In genomic region chr4:87221586-87221985, GRCm38 (mm10) we compare ENCODE assay signal across 9 mouse cellular contexts. TPM values are rescaled to one million over a fixed set of nuclear protein-coding genes. Genes with fewer than 3 reads are reported as not detected.
DNase-seq lines count a peak whose midpoint lies in the region; ATAC-seq and TF ChIP-seq lines count a peak whose summit lies in the region.
"Had no signal": no experiment of that assay in that cellular context is flagged by ENCODE, and none has a peak within 500 bp of the region (broad histone marks: within the 10 kb centered on the region; RNA-seq: fewer than 3 reads in every experiment).

No protein-coding gene starts in this region.

- no peak overlapping the region for H3K4me3 ChIP-seq in lung, postnatal 0 days (ENCODE audit: low read depth, low read length)
- H3K4me3 ChIP-seq in lung, adult 2 months (replicated peaks; ENCODE audit: extremely low read depth, low read depth, low read length), result no peak overlapping the region
- H3K4me3 ChIP-seq in limb, embryonic 14.5 days (replicated peaks; ENCODE audit: low read length), result no peak overlapping the region
- H3K4me3 ChIP-seq: heart, adult 2 months had no signal

- H3K4me1 ChIP-seq in lung, postnatal 0 days (ENCODE audit: insufficient read depth, low read depth, low read length), result no peaks in the 10 kb centered on the region
- no peaks in the 10 kb centered on the region for H3K4me1 ChIP-seq in lung, adult 2 months (ENCODE audit: control insufficient read depth, insufficient read depth, low read length)
- H3K4me1 ChIP-seq in limb, embryonic 14.5 days (ENCODE audit: control insufficient read depth, insufficient read depth, low read length), result no peaks in the 10 kb centered on the region

- WGBS in lung, postnatal 0 days, result 39% methylated on average over 2 of the region's 2 CpGs
- WGBS in lung, adult 2 months, result 47% methylated on average over 2 of the region's 2 CpGs
- WGBS in limb, embryonic 14.5 days, result 55% methylated on average over 2 of the region's 2 CpGs

- TF ChIP-seq POLR2A in lung, adult 2 months (IDR thresholded peaks at IDR 0.05; ENCODE audit: borderline replicate concordance, extremely low read depth, low read depth, low read length), result no peak
- no peak for TF ChIP-seq POLR2A in brain, embryonic 14.5 days (IDR thresholded peaks at IDR 0.05; ENCODE audit: borderline replicate concordance, extremely low read depth, insufficient read depth, insufficient read length, poor library complexity, severe bottlenecking)
- no peak for TF ChIP-seq POLR2A in limb, embryonic 14.5 days (IDR thresholded peaks at IDR 0.05; ENCODE audit: borderline replicate concordance, extremely low read depth, insufficient read depth, insufficient read length)

- intact Hi-C loops in gastrocnemius, postnatal 14 days (cut with DNase I; ENCODE audit: low total_unique reads), result no loop called here

- H3K9ac ChIP-seq in lung, postnatal 0 days (replicated peaks; ENCODE audit: low read depth), result no peak overlapping the region
- H3K9ac ChIP-seq in limb, embryonic 14.5 days (ENCODE audit: low read depth, low read length, severe bottlenecking), result no peak overlapping the region

- no peaks in the 10 kb centered on the region for H3K9me3 ChIP-seq in lung, postnatal 0 days (ENCODE audit: low read length)
- H3K9me3 ChIP-seq in limb, embryonic 14.5 days (ENCODE audit: control insufficient read depth, low read length), result no peaks in the 10 kb centered on the region

- no peak for TF ChIP-seq EP300 in lung, postnatal 0 days (IDR thresholded peaks at IDR 0.05)

- H3K27ac ChIP-seq in lung, postnatal 0 days (ENCODE audit: low read length), result no peak overlapping the region
- no peak overlapping the region for H3K27ac ChIP-seq in limb, embryonic 14.5 days (replicated peaks; ENCODE audit: low read depth, low read length)
- H3K27ac ChIP-seq: heart, adult 2 months had no signal

- 0 out of 2 replicates have a peak, but pooled peaks have one; percentile 34 for ATAC-seq in frontal cortex, adult (ENCODE audit: low TSS enrichment)
- ATAC-seq in lung, postnatal 0 days, result no peak
- ATAC-seq in limb, embryonic 14.5 days (ENCODE audit: low FRiP score, low read depth), result no peak

- H3K27me3 ChIP-seq in lung, postnatal 0 days (replicated peaks; ENCODE audit: insufficient read depth, low read length), result no peaks in the 10 kb centered on the region
- no peaks in the 10 kb centered on the region for H3K27me3 ChIP-seq in limb, embryonic 14.5 days (ENCODE audit: control insufficient read depth, insufficient read depth, low read length)

- no peaks in the 10 kb centered on the region for H3K36me3 ChIP-seq in lung, postnatal 0 days (ENCODE audit: insufficient read depth, low read length)
- no peaks in the 10 kb centered on the region for H3K36me3 ChIP-seq in limb, embryonic 14.5 days (ENCODE audit: control insufficient read depth, insufficient read depth, low read length)

- no peak for DNase-seq in frontal cortex, postnatal 10 days (ENCODE audit: low spot score in 2 of 2)
- DNase-seq in lung, postnatal 0 days (ENCODE audit: low spot score), result peak; percentile 48
- no peak for DNase-seq in lung, adult 2 months
- peak; percentile 49 for DNase-seq in brain, embryonic 14.5 days (ENCODE audit: low read depth)
- peak; percentile 80 for DNase-seq in limb, embryonic 14.5 days (ENCODE audit: low spot score)
- DNase-seq in left cerebral cortex, adult 11 months (ENCODE audit: low spot score), result no peak
- DNase-seq in gastrocnemius, postnatal 14 days, result no peak

- H3K4me2 ChIP-seq in lung, postnatal 0 days (replicated peaks; ENCODE audit: low read depth, low read length), result no peak overlapping the region
- no peak overlapping the region for H3K4me2 ChIP-seq in limb, embryonic 14.5 days (replicated peaks; ENCODE audit: low read depth, low read length, severe bottlenecking)

- no peak for TF ChIP-seq CTCF in lung, postnatal 0 days (IDR thresholded peaks at IDR 0.05)
- no peak for TF ChIP-seq CTCF in lung, adult 2 months (IDR thresholded peaks at IDR 0.05; ENCODE audit: insufficient read depth, low read length)
- TF ChIP-seq CTCF in brain, embryonic 14.5 days (IDR thresholded peaks at IDR 0.05; ENCODE audit: borderline replicate concordance, extremely low read depth, insufficient read depth, insufficient read length), result no peak

RNA-seq across cellular contexts. Expression of gene Slc24a2, which starts 8.7 kb away (rescaled TPM):
- polyA plus RNA-seq in lung, postnatal 0 days (2015; fragmentation: Nextera tagmentation; extraction: Ambion mirVana), result 0.01 and 0.02 TPM in 2 replicates
- 0.11 and 0.30 TPM in 2 replicates for polyA plus RNA-seq in lung, adult 2 months (2012; rRNA removed)
- polyA plus RNA-seq in brain, embryonic 14.5 days (2012; rRNA removed), result 1.8 and 3.0 TPM in 2 replicates
- 0.62 and 0.72 TPM in 2 replicates for polyA plus RNA-seq in limb, embryonic 14.5 days (2012; rRNA removed)
- 1.3 and 1.6 TPM in 2 replicates for polyA plus RNA-seq in limb, embryonic 14.5 days (2014; fragmentation: Nextera tagmentation; extraction: Ambion mirVana)
- under 1 TPM; 0.20 to 0.27 TPM for total RNA-seq in gastrocnemius, postnatal 14 days (2021)

Comparison
In these comparisons a context has a peak if more than half of its experiments do, and no peak if none do; other contexts are left out.
1. DNase-seq: peak in lung, postnatal 0 days (single experiment), brain, embryonic 14.5 days (single experiment) and limb, embryonic 14.5 days (single experiment); none in frontal cortex, postnatal 10 days (0 of 2), lung, adult 2 months (single experiment), left cerebral cortex, adult 11 months (single experiment) and gastrocnemius, postnatal 14 days (single experiment).